Mouse (Mus musculus): Measurements from ENCODE around the gene Cryzl2.

Gene Cryzl2

GRCm38 (mm10) chr1:157472716-157473115 lies 14.3 kb downstream of the Cryzl2 start:
- no peak for DNase-seq (ENCODE audit: low spot score in 2 of 2)

DNA sequence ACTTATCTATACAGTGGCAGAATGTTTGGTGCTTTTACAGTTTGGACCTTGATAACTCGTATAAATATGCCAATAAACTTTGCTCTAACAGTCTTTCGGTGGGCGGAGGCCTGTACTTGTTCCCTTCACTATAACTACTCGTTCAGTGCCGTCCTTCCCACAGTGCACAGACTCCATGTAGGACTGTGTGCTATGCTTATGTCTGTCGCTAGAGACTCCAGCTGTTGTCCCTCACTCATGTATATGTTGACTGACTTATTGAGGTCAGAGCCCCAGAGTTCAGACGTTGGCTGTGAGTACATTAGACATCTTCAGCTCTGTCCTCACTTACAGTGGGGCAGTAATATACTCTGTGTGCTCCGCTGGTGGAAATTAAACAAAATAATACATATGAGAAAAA lies 16.5 kb downstream of the Cryzl2 start:
- no peak for DNase-seq (ENCODE audit: low spot score in 2 of 2)

DNA sequence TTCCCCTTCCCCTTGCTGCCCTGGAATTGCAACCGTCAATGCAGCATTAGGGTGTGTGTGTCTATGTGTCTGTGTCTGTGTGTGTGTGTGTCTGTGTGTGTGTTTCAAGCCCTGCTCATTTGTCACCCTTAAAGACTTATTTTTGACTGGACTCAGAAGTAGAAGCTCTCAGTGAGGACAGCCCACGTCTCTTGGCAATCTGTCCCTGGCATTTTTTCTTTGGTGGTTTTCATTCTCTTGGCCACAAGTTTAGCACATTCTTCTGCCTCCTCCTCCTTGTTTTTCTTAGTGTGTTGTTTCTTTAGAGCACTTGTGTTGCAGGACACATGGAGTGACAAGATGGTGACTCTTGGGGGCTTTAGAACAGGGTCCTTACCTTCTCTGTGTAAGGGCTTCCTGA lies 17.9 kb downstream of the Cryzl2 start:
- no peak for DNase-seq (ENCODE audit: low spot score in 2 of 2)

- no peak for DNase-seq (ENCODE audit: low spot score in 2 of 2)
Observed at GRCm38 (mm10) chr1:157480090-157480489, 21.7 kb downstream of the Cryzl2 start.

- no peak for DNase-seq (ENCODE audit: low spot score in 2 of 2)
Observed at GRCm38 (mm10) chr1:157480901-157481300, 22.5 kb downstream of the Cryzl2 start.

GRCm38 (mm10) chr1:157481666-157482065 lies 23.3 kb downstream of the Cryzl2 start:
- DNase-seq (ENCODE audit: low spot score in 2 of 2): no peak

GRCm38 (mm10) chr1:157484161-157484560 lies 25.8 kb downstream of the Cryzl2 start:
- DNase-seq (ENCODE audit: low spot score in 2 of 2): no peak

GRCm38 (mm10) chr1:157500657-157501056 lies 42.3 kb downstream of the Cryzl2 start:
- no peak for DNase-seq (ENCODE audit: low spot score in 2 of 2)

DNA sequence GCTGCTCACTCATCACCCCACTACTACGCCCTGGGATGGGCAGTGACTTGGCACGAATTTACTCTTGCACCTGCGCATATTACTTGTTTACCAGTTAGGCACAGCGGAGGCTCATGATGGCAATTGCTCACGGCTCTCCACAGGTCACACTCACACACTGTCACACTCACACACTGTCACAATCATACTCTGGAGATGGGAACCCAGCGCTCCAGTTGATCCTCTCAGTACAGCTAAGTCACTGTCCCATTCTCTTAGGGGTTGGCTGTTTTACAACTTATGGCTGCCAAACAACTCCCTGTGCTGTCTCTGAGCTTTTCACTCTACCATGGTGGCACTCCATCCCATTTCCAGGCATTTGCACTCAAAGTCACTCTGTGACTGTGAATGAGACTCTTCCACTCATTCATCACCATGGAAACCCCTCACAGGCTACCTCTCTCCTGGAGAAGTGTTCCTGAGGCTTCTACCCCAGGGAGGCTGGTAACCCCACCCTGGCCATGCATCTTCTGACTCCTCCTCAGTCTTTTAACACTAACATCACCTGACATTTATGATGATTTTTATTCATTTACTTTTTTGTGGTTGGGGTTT lies 43.1 kb downstream of the Cryzl2 start:
- no peak for DNase-seq (ENCODE audit: low spot score in 2 of 2)

DNA sequence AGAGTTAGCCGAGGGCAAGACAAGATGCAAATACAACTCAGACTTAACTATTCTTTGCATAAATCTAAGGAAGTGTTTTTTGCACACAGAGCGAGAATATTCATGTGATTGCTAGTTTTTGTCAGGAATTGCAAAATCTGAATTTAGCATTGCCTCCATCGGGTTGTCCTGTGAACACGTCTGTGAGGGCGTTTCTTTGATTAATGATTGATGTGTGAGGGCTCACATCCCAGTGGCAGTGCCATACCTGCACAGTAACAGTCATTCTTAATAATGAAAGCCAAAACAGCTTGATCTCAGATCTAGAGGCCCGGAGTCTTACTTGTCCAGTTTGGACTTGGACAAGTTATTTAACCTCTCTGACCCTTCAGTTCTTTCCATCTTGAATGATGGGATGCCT lies 44.7 kb downstream of the Cryzl2 start:
- no peak for DNase-seq (ENCODE audit: low spot score in 2 of 2)

GRCm38 (mm10) chr1:157506522-157506921 lies 48.1 kb downstream of the Cryzl2 start, which contains the start of gene Sec16b:
Sec16b (plus strand) TSS chr1:157506728.
- DNase-seq (ENCODE audit: low spot score in 2 of 2): no peak

DNA sequence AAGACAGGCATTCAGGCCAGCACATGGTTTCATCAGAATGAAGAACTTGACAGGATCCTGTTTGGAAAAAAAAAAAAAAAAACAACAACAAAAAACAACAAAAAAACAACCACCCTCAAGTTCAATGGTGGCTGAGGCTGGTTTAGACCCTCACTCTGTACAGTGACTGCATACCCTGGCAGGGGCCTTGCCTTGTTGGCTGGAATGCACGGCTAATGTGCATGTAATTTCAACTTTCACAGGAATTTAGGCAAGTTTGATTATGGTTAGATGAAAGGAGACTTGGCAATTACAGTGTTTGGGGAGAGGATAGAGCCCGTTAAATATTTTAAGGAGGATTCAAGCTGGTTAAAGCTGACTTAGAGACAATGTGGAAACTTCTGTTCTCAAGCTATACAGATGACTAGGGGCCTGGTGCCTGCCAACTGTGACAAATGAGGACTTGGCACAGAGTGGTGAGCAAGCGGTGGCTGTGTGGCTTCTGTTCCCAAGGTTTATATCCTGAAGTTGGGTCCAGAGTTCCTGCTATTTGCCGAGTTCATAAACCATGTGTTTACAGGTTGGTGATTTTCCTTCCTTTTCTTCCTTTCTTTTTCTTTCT lies 48.7 kb downstream of the Cryzl2 start:
- DNase-seq (ENCODE audit: low spot score in 2 of 2): no peak

DNA sequence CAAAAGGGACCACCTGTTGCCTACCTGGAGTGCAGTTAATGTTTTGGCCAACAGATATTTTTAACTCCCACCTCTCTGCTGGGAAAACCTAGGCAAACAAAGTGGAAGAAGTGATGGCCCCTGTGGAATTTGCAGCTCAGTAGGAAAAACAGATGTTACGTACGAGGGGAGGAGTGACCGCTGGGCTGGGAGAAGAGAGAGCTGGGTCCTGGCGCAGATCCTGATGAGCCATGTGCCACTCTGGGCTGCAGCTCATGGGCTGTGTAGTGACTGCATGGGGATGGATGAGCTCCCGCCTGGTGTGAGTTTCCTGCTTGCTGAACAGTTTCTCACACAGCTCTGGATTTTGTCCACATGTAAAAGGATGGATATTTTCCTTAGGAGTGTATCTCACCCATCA lies 49.4 kb downstream of the Cryzl2 start:
- no peak for DNase-seq (ENCODE audit: low spot score in 2 of 2)

DNA sequence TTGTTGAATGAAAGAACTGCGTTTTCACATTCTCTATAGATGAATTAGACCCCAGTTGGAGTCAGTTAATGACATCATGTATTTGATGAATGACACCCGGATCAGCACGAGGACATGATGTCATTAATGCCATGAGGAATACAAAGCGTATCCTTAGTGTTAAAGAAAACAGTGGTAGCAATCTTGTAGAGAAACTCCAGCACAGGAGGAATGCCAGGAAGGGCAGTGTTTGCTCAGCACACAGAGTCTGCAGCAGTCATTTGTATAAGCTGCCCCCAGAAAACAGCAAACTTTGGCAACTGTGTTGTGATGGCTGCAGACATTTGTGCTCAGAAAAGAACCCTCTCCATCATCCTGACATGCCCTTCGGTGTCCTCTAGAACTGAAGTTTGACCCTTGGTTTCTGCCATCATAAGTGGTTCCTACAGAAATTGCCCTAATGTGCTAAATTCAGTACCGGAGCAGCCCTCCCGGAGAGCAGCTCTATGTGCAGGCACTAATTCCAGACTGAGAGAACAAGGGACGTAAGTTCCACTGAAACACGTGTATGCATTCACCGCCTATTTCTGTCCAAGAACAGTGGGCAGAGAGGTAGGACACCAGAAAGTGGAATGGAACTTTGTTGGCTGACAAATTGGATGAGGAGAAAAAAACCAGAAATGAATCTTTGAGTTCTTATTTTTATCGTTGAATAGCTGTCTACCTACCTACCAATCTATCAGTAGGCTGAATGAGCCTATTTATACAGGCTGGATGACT lies 54.5 kb downstream of the Cryzl2 start:
- no peak for DNase-seq (ENCODE audit: low spot score in 2 of 2)

DNA sequence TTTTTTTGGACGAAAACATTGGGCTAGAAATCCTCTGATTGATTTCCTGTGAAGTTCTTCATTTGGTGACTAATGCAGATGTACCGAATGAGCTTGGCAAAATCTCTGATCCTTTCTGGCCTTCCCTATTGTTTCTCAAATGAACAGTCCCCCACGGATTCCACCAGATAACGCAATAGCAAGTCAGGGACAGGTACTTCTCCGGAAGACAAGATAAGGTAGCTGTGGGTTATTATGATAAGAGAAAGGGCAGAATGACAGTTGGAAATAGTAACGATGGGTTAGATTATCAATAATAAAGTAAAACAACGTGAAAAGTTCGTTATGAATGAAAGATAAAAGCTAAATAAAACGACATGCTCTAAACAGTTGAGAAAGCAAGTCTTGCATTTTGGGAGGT lies 55.2 kb downstream of the Cryzl2 start:
- no peak for DNase-seq (ENCODE audit: low spot score in 2 of 2)

- DNase-seq (ENCODE audit: low spot score in 2 of 2): no peak
Observed at GRCm38 (mm10) chr1:157514298-157514697, 55.9 kb downstream of the Cryzl2 start.

DNA sequence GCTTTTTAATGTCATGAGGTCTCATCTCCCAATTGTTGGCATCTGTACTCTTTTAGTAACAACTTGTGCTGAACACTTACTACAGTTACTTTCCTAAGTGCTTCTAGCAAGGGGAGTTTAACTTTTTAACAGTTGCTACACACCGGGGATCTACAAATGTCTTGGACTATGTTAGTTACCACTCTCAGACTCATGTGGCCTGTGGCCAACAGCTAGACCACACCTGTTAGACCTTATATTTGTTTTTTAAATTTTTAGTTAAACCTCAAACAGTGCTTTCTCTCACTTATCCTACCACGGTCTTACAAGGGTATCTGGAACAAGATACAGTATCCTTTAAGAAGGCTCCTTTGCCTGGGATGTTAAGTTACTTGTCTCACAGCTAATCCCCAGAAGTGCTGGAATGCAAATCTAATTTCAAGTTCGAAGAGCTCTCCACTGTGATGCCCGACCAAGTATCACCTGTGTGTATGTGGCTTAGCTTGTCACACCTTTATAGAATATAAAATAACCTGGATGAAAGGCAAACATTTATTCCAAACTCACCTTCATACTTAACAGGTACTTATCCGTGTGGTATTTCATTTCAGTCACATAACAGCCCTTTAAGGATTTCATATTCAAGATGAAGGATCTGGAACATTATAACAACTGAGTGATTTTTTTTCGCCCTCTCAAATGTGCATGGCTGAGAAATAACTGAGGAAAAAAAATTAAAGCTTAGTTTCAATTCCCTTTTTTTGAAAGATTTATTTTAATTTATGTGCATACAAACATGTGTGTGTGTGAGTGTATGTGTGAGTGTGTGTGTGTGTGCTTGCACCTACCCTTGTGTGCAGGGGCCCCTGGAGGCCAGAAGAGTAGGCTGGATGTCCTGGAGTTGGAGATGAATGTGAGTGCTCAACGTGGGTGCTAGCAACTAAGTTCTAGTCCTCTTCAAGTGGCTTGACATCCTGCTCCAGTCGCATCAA lies 58.7 kb downstream of the Cryzl2 start:
- no peak for DNase-seq (ENCODE audit: low spot score in 2 of 2)

- DNase-seq (ENCODE audit: low spot score in 2 of 2): peak; percentile 47 to 48
Observed at GRCm38 (mm10) chr1:157518111-157518523, 59.7 kb downstream of the Cryzl2 start.

GRCm38 (mm10) chr1:157519396-157519795 lies 61.0 kb downstream of the Cryzl2 start:
- no peak for DNase-seq (ENCODE audit: low spot score in 2 of 2)

DNA sequence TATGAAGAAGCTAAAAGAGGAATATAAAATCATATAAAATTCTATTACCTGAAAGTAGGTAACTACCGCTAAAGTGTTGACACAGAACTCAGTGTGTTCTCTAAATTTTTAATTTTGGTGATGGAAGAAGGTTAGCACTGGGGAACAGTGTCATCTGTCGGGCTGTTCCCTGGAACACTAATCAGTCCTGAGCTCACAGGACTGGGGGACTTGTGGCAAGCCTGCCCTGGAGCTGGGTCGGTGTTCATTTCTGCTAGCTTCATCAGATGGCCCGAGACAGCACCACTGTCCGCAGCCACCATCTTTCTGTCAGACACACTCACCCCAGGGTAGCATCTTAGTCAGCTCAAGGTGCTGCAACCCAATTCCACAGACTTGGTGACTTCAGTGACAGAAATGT lies 63.9 kb downstream of the Cryzl2 start:
- no peak for DNase-seq (ENCODE audit: low spot score in 2 of 2)

DNA sequence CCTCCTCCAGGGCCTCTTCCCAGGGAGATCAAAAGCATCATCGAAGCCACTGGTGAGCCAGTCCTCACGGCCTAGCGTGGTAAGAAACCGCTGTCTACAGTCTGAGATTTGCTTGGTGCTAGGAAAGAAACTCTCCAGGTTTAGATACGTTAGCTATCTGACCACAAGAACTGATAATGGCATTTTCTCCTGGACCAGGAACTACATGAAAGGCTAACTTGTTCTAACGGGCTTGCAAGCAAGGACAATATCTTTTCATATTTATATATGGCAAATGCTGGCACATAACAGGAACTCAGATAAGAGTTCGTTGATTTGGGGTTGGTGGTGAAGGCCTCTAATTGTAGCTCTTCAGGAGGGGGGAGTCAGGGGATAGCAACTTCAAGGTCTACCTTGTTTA lies 66.4 kb downstream of the Cryzl2 start:
- no peak for DNase-seq (ENCODE audit: low spot score in 2 of 2)
